Mouse (Mus musculus): ENCODE results near the gene Myh8. TPM values are rescaled to one million over a fixed set of nuclear protein-coding genes. Genes with fewer than 3 reads are reported as not detected.

Myh8 gene
- polyA plus RNA-seq (2012), result not detected in 2 replicates

DNA sequence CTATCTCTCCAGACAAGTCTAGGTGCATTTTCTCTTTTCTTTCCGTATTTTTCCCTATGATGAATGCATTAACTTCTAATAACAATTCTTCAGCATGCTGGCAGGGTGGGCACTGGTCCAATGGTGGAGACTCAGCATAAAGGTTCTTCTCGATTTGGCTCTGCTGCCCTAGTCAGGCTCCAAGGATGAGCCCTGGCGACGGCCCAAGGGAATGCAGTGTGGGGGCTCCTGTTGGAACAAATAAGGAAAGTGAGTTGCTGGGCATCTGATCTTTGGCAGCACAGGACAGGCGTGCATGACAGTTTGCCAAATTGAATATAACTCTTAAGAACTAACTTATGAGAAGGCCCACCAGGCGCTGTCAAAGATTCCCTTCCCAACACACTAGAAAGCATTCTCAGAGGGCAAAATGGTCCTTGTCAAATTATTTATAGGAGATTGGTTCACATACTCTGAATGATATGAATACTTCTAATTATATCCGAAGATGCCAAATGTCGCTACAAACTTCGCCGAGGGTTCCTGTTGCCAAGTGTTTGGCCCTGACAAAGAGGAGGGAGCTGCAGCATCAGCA, at the start of gene Myh8:
TSS of gene Myh8 (plus strand) at position 524 of the 574 bp plus-strand sequence.
- Histone ChIP-seq H3K27me3 (ENCODE audit: control insufficient read depth) (no peaks in the 10 kb centered on the region), H3K4me3 (replicated peaks) (no peak within 1 kb of the TSS), H3K9me3 (ENCODE audit: control insufficient read depth, low read length) (no peaks in the 10 kb centered on the region), H3K36me3 (ENCODE audit: control insufficient read depth) (no peaks in the 10 kb centered on the region), H3K4me1 (ENCODE audit: control insufficient read depth) (no peaks in the 10 kb centered on the region)
- TF ChIP-seq TAL1 (IDR thresholded peaks at IDR 0.05; ENCODE audit: low read length) (no peak), GATA1 (IDR thresholded peaks at IDR 0.05; ENCODE audit: low read length) (no peak)

DNA sequence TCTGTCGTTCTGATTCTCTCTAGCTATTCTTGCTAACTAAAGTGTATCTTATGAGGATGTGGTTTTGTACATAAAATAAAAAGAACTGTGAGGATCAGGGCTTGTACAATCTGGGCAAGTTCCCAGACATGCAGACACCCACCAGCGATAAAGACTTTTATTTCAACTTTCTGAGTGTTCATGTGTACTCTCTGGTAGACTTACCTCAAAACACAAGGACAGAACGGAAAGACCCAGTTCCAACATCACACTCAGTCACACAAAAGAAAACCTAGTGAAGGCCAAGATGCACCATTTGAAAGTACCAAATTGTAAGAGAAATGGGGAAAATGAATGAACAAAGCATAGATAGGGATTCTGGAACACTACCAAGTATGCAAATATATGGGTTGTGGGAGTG, 48.2 kb upstream of the Myh8 start:
- H3K9me3 ChIP-seq (ENCODE audit: control insufficient read depth, low read length), result no peaks in the 10 kb centered on the region
- TF ChIP-seq TAL1 (IDR thresholded peaks at IDR 0.05; ENCODE audit: low read length), result no peak
- TF ChIP-seq GATA1 (IDR thresholded peaks at IDR 0.05; ENCODE audit: low read length), result no peak

DNA sequence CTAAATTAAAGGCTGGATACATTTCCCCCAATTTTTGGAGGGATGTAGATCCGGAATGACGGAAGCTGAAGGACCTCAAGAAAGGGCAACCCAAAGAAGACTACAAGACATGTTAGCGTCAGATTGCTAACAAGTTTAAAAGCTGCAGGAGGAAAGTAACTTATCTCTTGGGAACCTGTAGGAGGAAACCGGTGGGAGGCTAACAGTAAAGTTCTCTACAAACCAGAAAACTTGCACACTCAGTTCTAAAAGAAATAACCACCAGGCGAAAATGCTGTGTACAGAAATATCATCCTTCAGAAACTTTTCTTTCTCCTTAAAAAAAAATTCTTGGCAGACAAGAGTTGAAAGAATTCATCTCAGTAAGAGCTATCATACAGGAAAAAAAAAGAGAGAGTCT, 47.8 kb upstream of the Myh8 start:
- no peaks in the 10 kb centered on the region for H3K9me3 ChIP-seq (ENCODE audit: control insufficient read depth, low read length)

More for the DNA sequence above, 48.2 kb upstream of the Myh8 start:
- H3K4me1 ChIP-seq (ENCODE audit: control insufficient read depth), result no peaks in the 10 kb centered on the region
- H3K27me3 ChIP-seq (ENCODE audit: control insufficient read depth), result no peaks in the 10 kb centered on the region
- no peaks in the 10 kb centered on the region for H3K36me3 ChIP-seq (ENCODE audit: control insufficient read depth)
- H3K4me3 ChIP-seq (replicated peaks), result no peak overlapping the region

DNA sequence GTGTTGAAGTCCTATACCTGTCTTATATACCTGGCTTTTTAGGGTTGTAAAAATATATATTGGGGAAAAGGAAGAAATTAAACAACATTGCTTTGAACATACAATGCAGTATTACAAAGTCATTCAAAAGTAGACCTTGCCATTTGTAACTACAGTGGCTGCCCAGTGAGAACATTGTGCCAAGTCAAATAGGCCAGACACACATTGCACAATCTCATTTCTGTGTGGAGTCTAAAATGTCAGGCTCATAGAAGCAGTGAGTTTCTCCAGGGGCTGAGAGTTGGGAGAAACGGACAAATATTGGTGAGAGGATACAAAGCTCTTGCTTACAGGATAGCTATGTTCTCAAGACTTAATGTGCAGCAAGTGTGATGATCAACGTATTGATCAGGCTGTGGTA, 47.0 kb upstream of the Myh8 start:
- Histone ChIP-seq H3K4me3 (replicated peaks) (no peak overlapping the region), H3K27me3 (ENCODE audit: control insufficient read depth) (no peaks in the 10 kb centered on the region), H3K36me3 (ENCODE audit: control insufficient read depth) (no peaks in the 10 kb centered on the region), H3K9me3 (ENCODE audit: control insufficient read depth, low read length) (no peaks in the 10 kb centered on the region), H3K4me1 (ENCODE audit: control insufficient read depth) (no peaks in the 10 kb centered on the region)
- TF ChIP-seq TAL1 (IDR thresholded peaks at IDR 0.05; ENCODE audit: low read length) (no peak), GATA1 (IDR thresholded peaks at IDR 0.05; ENCODE audit: low read length) (no peak)

More for the DNA sequence above, 47.8 kb upstream of the Myh8 start:
- no peaks in the 10 kb centered on the region for H3K27me3 ChIP-seq (ENCODE audit: control insufficient read depth)
- no peaks in the 10 kb centered on the region for H3K36me3 ChIP-seq (ENCODE audit: control insufficient read depth)
- no peak overlapping the region for H3K4me3 ChIP-seq (replicated peaks)
- no peaks in the 10 kb centered on the region for H3K4me1 ChIP-seq (ENCODE audit: control insufficient read depth)
- TF ChIP-seq TAL1 (IDR thresholded peaks at IDR 0.05; ENCODE audit: low read length), result no peak
- no peak for TF ChIP-seq GATA1 (IDR thresholded peaks at IDR 0.05; ENCODE audit: low read length)

DNA sequence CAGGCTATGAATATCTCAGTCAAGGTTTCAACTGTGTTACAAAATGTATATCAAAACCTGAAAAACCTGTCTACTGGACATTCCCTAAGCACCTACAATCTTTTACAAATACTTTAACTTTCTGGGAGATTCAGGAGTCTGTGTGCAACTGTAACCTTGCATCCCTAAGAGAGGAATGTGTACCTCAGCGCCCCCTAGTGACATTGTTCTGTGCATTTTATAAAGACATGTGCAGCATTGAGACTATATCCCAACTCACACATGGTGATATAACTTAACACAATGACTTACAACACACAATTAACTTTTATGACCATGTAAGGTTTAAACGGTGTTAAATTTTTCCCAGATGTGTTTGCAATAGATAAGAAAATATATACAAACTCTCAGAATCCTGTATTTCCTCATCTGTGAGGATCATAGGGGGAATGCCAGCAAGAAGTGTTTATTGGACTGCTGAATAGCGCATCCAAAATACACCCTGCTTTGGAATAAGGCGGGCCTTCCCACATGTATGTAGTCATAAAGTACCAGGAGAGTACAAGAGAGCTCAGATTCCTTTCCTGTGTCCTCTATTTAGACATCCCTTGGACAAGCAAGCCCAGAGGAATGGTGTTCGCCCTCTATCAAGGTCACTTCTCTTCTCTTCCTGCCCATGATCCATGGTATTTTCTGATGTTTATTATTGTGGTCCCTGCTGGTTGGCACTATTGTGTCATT, 41.1 kb upstream of the Myh8 start:
- TF ChIP-seq GATA1 (IDR thresholded peaks at IDR 0.05; ENCODE audit: low read length) (no peak), TAL1 (IDR thresholded peaks at IDR 0.05; ENCODE audit: low read length) (no peak)
- H3K4me1 ChIP-seq (ENCODE audit: control insufficient read depth), result no peaks in the 10 kb centered on the region
- no peaks in the 10 kb centered on the region for H3K36me3 ChIP-seq (ENCODE audit: control insufficient read depth)
- no peaks in the 10 kb centered on the region; the same call in 1 of the 2 replicates for H3K9me3 ChIP-seq (ENCODE audit: control insufficient read depth, low read length)
- H3K27me3 ChIP-seq (ENCODE audit: control insufficient read depth), result no peaks in the 10 kb centered on the region
- H3K4me3 ChIP-seq (replicated peaks), result no peak overlapping the region

DNA sequence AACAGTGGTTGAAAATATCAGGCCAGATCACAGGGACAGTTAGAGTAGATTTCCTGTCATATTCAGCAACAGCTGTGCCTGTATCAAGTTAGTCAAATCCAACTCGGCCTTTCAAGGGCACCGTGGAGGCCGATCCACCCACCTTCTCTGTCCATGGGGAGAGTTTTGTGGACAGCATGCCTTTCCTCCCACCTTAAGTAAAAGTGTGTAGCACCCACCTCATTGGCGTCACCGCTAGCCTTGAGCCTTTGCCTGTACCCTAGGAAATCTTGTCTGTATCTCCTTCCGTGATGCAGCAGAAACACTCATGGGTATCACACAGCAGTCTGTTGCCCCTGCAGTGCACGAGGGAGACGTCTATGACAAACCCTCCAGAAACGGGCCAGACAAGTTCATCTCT, 40.1 kb upstream of the Myh8 start:
- Histone ChIP-seq H3K4me1 (ENCODE audit: control insufficient read depth) (no peaks in the 10 kb centered on the region), H3K36me3 (ENCODE audit: control insufficient read depth) (no peaks in the 10 kb centered on the region), H3K4me3 (replicated peaks) (no peak overlapping the region), H3K27me3 (ENCODE audit: control insufficient read depth) (no peaks in the 10 kb centered on the region), H3K9me3 (ENCODE audit: control insufficient read depth, low read length) (no peaks in the 10 kb centered on the region; the same call in 1 of the 2 replicates)
- TF ChIP-seq GATA1 (IDR thresholded peaks at IDR 0.05; ENCODE audit: low read length) (no peak), TAL1 (IDR thresholded peaks at IDR 0.05; ENCODE audit: low read length) (no peak)

DNA sequence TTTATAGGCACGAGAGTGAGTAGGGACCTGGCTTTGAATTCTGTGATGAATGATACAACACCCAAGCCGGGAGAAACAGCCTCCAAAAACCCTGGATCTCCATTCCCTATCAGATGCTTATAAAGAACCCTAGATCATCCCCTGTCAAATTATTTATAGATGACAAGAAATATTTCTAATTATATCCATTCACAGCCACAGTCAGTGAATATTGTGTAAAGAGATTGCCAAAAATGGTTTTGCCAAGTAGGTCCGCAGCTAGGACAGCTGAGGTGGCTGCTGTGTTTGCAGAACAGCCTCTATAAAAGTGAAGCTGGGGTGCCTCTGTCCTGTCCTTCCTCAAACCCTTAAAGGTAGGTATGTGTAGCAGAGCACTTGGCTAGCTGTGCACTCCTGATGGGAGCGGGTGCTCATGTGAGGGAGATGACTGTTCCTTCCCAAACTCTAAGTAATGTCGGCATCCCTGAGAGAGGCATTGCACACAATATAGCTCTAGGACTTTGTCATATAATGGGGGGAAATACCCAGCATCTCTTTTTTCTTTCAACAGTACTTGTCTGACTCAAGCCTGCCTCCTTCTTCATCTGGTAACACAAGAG, 39.3 kb upstream of the Myh8 start, which contains the start of gene Myh4:
TSS of gene Myh4 (plus strand) at position 549 of the 599 bp plus-strand sequence.
- H3K36me3 ChIP-seq (ENCODE audit: control insufficient read depth), result no peaks in the 10 kb centered on the region
- H3K4me1 ChIP-seq (ENCODE audit: control insufficient read depth), result no peaks in the 10 kb centered on the region
- H3K9me3 ChIP-seq (ENCODE audit: control insufficient read depth, low read length), result no peaks in the 10 kb centered on the region; the same call in 1 of the 2 replicates
- no peak within 1 kb of the TSS for H3K4me3 ChIP-seq (replicated peaks)
- no peaks in the 10 kb centered on the region for H3K27me3 ChIP-seq (ENCODE audit: control insufficient read depth)
- no peak for TF ChIP-seq GATA1 (IDR thresholded peaks at IDR 0.05; ENCODE audit: low read length)
- no peak for TF ChIP-seq TAL1 (IDR thresholded peaks at IDR 0.05; ENCODE audit: low read length)

DNA sequence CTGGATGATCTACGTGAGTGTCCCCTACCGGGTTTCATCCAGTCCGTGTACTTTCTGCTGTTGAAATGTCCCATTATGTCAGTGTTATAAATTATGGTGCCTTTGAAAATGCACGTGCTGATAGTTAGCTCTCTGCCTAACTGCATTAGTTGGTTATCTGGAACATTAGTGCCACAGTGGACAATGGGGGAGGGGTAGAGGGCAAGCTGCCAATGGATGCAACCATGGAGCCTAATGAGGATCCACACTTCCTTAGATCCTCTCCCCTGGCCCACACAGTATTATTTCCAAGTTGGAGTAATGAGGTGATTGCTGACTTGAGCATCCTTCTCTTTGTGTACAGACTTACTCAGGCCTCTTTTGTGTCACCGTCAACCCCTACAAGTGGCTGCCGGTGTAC, 35.9 kb upstream of the Myh8 start:
- TF ChIP-seq GATA1 (IDR thresholded peaks at IDR 0.05; ENCODE audit: low read length) (no peak), TAL1 (IDR thresholded peaks at IDR 0.05; ENCODE audit: low read length) (no peak)
- H3K9me3 ChIP-seq (ENCODE audit: control insufficient read depth, low read length), result no peaks in the 10 kb centered on the region; the same call in 1 of the 2 replicates

DNA sequence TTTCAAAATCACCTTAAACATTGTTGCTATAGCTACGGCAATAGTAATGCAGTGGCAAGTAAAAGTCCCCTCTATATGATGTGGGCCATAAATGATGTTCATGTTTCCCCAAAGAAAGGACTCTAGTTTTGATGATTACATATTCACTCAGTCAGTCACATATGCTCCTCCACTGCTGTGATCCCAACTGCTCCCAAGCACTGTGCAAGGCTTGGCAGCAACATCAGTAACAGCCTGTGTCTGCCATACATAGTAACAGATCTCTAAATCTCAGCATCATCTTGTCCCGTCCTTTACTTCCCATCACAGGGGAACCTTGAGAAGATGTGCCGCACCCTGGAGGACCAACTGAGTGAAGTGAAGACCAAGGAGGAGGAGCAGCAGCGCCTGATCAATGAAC, 23.2 kb upstream of the Myh8 start:
- Histone ChIP-seq H3K27me3 (ENCODE audit: control insufficient read depth) (no peaks in the 10 kb centered on the region), H3K4me1 (ENCODE audit: control insufficient read depth) (no peaks in the 10 kb centered on the region), H3K4me3 (replicated peaks) (no peak overlapping the region), H3K9me3 (ENCODE audit: control insufficient read depth, low read length) (peaks cover 11% of the 10 kb centered on the region; the same call in 1 of the 2 replicates), H3K36me3 (ENCODE audit: control insufficient read depth) (no peaks in the 10 kb centered on the region)
- TF ChIP-seq TAL1 (IDR thresholded peaks at IDR 0.05; ENCODE audit: low read length) (no peak), GATA1 (IDR thresholded peaks at IDR 0.05; ENCODE audit: low read length) (no peak)

More for the DNA sequence above, 35.9 kb upstream of the Myh8 start:
- Histone ChIP-seq H3K4me1 (ENCODE audit: control insufficient read depth) (no peaks in the 10 kb centered on the region), H3K4me3 (replicated peaks) (no peak overlapping the region), H3K27me3 (ENCODE audit: control insufficient read depth) (no peaks in the 10 kb centered on the region), H3K36me3 (ENCODE audit: control insufficient read depth) (no peaks in the 10 kb centered on the region)
